Mouse (Mus musculus) ES-E14 (cell line): Measurements from ENCODE around the gene 3110021N24Rik.

ENCODE experiments used
- CHD2 ChIP-seq: IDR thresholded peaks from 2 replicates; pipeline ENCODE4 v1.6.1; 2014; ENCODE audit warnings: mild to moderate bottlenecking, low read depth, low read length, inconsistent platforms
- ZNF384 ChIP-seq: IDR thresholded peaks from 2 replicates; pipeline ENCODE4 v1.6.1; 2012; ENCODE audit warnings: low read depth, low read length, inconsistent platforms

DNA sequence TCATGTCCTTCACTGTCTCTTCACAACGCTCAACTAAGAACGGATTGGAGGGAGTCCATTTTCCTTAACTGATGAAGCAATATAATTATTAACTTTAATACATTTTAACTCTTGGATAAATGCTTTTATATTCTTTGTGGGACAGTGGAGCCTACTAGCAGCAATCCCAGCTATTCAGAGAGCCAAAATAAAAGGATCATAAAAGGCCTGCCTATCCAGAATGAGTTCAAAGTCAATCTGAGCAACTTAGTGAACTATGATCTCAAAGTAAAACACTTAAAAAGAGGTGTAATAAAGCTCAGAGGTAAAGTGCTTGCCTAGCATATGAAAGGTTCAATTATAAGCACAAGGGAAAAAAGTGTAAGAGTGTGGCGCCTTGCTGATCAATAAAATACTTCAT, 40.1 kb downstream of the 3110021N24Rik start:
- TF ChIP-seq CHD2, result no peak
- no peak for TF ChIP-seq ZNF384
